Mouse (Mus musculus): ENCODE results near the gene Slc22a16.

GRCm38 (mm10) chr10:40597177-40597576 is 27.0 kb downstream of the Slc22a16 start:
- no peak for TF ChIP-seq CHD2 (IDR thresholded peaks at IDR 0.05; ENCODE audit: low read depth, low read length)
- TF ChIP-seq MAFK (IDR thresholded peaks at IDR 0.05; ENCODE audit: insufficient read depth, low read depth, low read length), result no peak
- no peak for TF ChIP-seq ZNF384 (IDR thresholded peaks at IDR 0.05; ENCODE audit: low read depth, low read length)

All from ES-E14 (cell line).